Mouse (Mus musculus) stomach, embryonic 15.5 days (tissue): ENCODE measurements at regions not wholly inside any gene's neighbourhood (a gene's known extent, or its start where the extent isn't known, plus 50 kb on each side); places are given as distances from the start of the nearest gene placed in this dataset.

ENCODE experiments used
- ATAC-seq: fragments of 200-750 bp; cut with Nextera tagmentation; 2 replicates; pipeline ENCODE4 v1.8.0; 2017; ENCODE audit warnings: low read depth, moderate number of reproducible peaks, moderate TSS enrichment; ENCODE audit not compliant: insufficient read depth, low FRiP score
- H3K27ac ChIP-seq: fragments of 300-500 bp; sonication (generic); 2 replicates; pipeline ENCODE4 v1.5.1; 2015; ENCODE audit warnings: mild to moderate bottlenecking, inconsistent platforms
- H3K27me3 ChIP-seq: fragments of 300-500 bp; sonication (generic); replicated peaks from 2 replicates; pipeline ENCODE4 v1.6.1; 2015; ENCODE audit warnings: inconsistent platforms
- H3K36me3 ChIP-seq: fragments of 300-500 bp; sonication (generic); 2 replicates; pipeline ENCODE4 v1.6.1; 2015; ENCODE audit warnings: inconsistent platforms
- H3K4me1 ChIP-seq: fragments of 300-500 bp; sonication (generic); 2 replicates; pipeline ENCODE4 v1.6.1; 2015; ENCODE audit warnings: inconsistent platforms
- H3K4me2 ChIP-seq: fragments of 300-500 bp; sonication (generic); 2 replicates; pipeline ENCODE4 v1.6.1; 2015; ENCODE audit warnings: mild to moderate bottlenecking, inconsistent platforms
- H3K4me3 ChIP-seq: fragments of 300-500 bp; sonication (generic); replicated peaks from 2 replicates; pipeline ENCODE4 v1.5.1; 2015; ENCODE audit warnings: inconsistent platforms
- H3K9ac ChIP-seq: fragments of 300-500 bp; sonication (generic); 2 replicates; pipeline ENCODE4 v1.6.1; 2015; ENCODE audit warnings: inconsistent platforms
- H3K9me3 ChIP-seq: fragments of 300-500 bp; sonication (generic); 2 replicates; pipeline ENCODE4 v1.6.1; 2016; ENCODE audit warnings: inconsistent platforms
- WGBS: fragments of 180-500 bp; shearing (Covaris S2); methylation state at CpG from one replicate; pipeline ENCODE4 v1.1.7; 2015; 5-methylcytosine and 5-hydroxymethylcytosine counted together

GRCm38 (mm10) chr7:71937731-71938130 is 368.7 kb downstream of the Mctp2 start:
- WGBS, result 32% methylated on average over 3 of the region's 3 CpGs
- no peak overlapping the region for H3K4me2 ChIP-seq

GRCm38 (mm10) chr7:71936690-71937089 is 369.7 kb downstream of the Mctp2 start:
- H3K9me3 ChIP-seq, result no peaks in the 10 kb centered on the region
- H3K4me2 ChIP-seq, result no peak overlapping the region
- no peak overlapping the region for H3K9ac ChIP-seq
- H3K4me1 ChIP-seq, result no peaks in the 10 kb centered on the region; the same call in 1 of the 2 replicates
- H3K4me3 ChIP-seq, result no peak overlapping the region
- H3K27me3 ChIP-seq, result no peaks in the 10 kb centered on the region
- WGBS, result 62% methylated on average over 4 of the region's 4 CpGs
- no peaks in the 10 kb centered on the region for H3K36me3 ChIP-seq
- no peak overlapping the region; the same call in none of the 2 replicates for H3K27ac ChIP-seq
- no peak for ATAC-seq

More at GRCm38 (mm10) chr7:71937731-71938130, 368.7 kb downstream of the Mctp2 start:
- Histone ChIP-seq H3K36me3 (no peaks in the 10 kb centered on the region), H3K27me3 (no peaks in the 10 kb centered on the region), H3K9me3 (no peaks in the 10 kb centered on the region), H3K4me3 (no peak overlapping the region), H3K9ac (no peak overlapping the region), H3K4me1 (no peaks in the 10 kb centered on the region; the same call in 1 of the 2 replicates), H3K27ac (no peak overlapping the region)
- no peak for ATAC-seq
